Mouse (Mus musculus) midbrain, embryonic 16.5 days (tissue): ENCODE measurements around the gene Gm17409. TPM values are rescaled to one million over a fixed set of nuclear protein-coding genes. Genes with fewer than 3 reads are reported as not detected.

Experiments
- ATAC-seq: fragments of 200-750 bp; cut with Nextera tagmentation; 2 replicates; pipeline ENCODE4 v1.8.0; 2017; ENCODE audit warnings: moderate TSS enrichment
- H3K27ac ChIP-seq: fragments of 300-500 bp; sonication (generic); 2 replicates; pipeline ENCODE4 v1.5.1; 2014; ENCODE audit warnings: mild to moderate bottlenecking, low read length, mixed read lengths
- H3K27me3 ChIP-seq: fragments of 300-500 bp; sonication (generic); 2 replicates; pipeline ENCODE4 v1.6.1; 2014; ENCODE audit warnings: low read depth, low read length, mixed read lengths; ENCODE audit not compliant: control insufficient read depth, insufficient read depth
- H3K36me3 ChIP-seq: fragments of 300-500 bp; sonication (generic); 2 replicates; pipeline ENCODE4 v1.6.1; 2014; ENCODE audit warnings: mild to moderate bottlenecking, low read length, moderate library complexity, mixed read lengths; ENCODE audit not compliant: control insufficient read depth, insufficient read depth
- H3K4me1 ChIP-seq: fragments of 300-500 bp; sonication (generic); 2 replicates; pipeline ENCODE4 v1.6.1; 2014; ENCODE audit warnings: mild to moderate bottlenecking, low read length, mixed read lengths; ENCODE audit not compliant: control insufficient read depth, insufficient read depth
- H3K4me2 ChIP-seq: fragments of 300-500 bp; sonication (generic); 2 replicates; pipeline ENCODE4 v1.6.1; 2014; ENCODE audit warnings: mild to moderate bottlenecking, low read length, mixed read lengths
- H3K4me3 ChIP-seq: fragments of 300-500 bp; sonication (generic); 2 replicates; pipeline ENCODE4 v1.5.1; 2014; ENCODE audit warnings: low read depth, mild to moderate bottlenecking, low read length, moderate library complexity, mixed read lengths
- H3K9ac ChIP-seq: fragments of 300-500 bp; sonication (generic); 2 replicates; pipeline ENCODE4 v1.6.1; 2014; ENCODE audit warnings: low read depth, low read length, mixed read lengths
- H3K9me3 ChIP-seq: fragments of 300-500 bp; sonication (generic); replicated peaks from 2 replicates; pipeline ENCODE4 v1.6.1; 2014; ENCODE audit warnings: mild to moderate bottlenecking, low read length, mixed read lengths; ENCODE audit not compliant: control insufficient read depth, poor library complexity, severe bottlenecking
- WGBS: fragments of 180-500 bp; shearing (Covaris S2); extraction: QIAGEN DNeasy Blood & Tissue Kit; methylation state at CpG from one replicate; pipeline ENCODE4 v1.1.7; 2014; 5-methylcytosine and 5-hydroxymethylcytosine counted together
- polyA plus RNA-seq: library from polyadenylated mRNA; unstranded; fragments of >200 nt; fragmentation: Nextera tagmentation; extraction: Ambion mirVana; gene quantifications from 2 replicates; pipeline ENCODE4 v1.2.1, GENCODE M21; 2015

The Gm17409 gene
- polyA plus RNA-seq, 1 experiment from 2014 or later = not detected

- Histone ChIP-seq H3K36me3 (no peaks in the 10 kb centered on the region), H3K9ac (no peak overlapping the region), H3K4me1 (peaks cover 10% of the 10 kb centered on the region), H3K4me3 (no peak overlapping the region), H3K27me3 (no peaks in the 10 kb centered on the region), H3K4me2 (no peak overlapping the region), H3K27ac (no peak overlapping the region), H3K9me3 (no peaks in the 10 kb centered on the region)
- no peak for ATAC-seq
- 96% methylated on average over 8 of the region's 8 CpGs for WGBS
These were observed 18.5 kb downstream of the Gm17409 start for GRCm38 (mm10) chr2:58488404-58488803.

DNA sequence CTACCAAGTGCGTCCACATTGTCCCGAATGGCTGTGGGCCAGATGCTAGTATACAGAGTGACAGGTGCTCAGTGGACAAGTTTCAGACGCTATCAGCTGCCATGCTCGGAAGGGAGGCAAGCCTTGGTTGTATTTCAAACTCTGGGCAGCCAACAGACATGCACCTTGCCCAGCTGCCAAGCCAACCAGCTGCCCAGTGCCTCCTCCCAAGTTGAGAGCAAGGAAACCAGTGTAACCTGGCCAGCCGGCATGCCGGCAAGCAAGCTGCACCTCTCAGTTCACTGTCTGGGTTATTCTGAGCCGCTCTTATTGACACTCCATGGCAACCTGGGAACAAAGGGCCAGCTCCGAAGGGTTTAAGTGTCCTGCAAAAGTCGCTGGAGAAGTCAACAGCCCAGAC, 19.4 kb downstream of the Gm17409 start:
- Histone ChIP-seq H3K9ac (no peak overlapping the region), H3K4me2 (no peak overlapping the region), H3K27ac (no peak overlapping the region), H3K27me3 (no peaks in the 10 kb centered on the region), H3K36me3 (no peaks in the 10 kb centered on the region), H3K4me3 (no peak overlapping the region), H3K9me3 (no peaks in the 10 kb centered on the region), H3K4me1 (peaks cover 8% of the 10 kb centered on the region)
- ATAC-seq = no peak
- 83% methylated on average over 9 of the region's 9 CpGs for WGBS

DNA sequence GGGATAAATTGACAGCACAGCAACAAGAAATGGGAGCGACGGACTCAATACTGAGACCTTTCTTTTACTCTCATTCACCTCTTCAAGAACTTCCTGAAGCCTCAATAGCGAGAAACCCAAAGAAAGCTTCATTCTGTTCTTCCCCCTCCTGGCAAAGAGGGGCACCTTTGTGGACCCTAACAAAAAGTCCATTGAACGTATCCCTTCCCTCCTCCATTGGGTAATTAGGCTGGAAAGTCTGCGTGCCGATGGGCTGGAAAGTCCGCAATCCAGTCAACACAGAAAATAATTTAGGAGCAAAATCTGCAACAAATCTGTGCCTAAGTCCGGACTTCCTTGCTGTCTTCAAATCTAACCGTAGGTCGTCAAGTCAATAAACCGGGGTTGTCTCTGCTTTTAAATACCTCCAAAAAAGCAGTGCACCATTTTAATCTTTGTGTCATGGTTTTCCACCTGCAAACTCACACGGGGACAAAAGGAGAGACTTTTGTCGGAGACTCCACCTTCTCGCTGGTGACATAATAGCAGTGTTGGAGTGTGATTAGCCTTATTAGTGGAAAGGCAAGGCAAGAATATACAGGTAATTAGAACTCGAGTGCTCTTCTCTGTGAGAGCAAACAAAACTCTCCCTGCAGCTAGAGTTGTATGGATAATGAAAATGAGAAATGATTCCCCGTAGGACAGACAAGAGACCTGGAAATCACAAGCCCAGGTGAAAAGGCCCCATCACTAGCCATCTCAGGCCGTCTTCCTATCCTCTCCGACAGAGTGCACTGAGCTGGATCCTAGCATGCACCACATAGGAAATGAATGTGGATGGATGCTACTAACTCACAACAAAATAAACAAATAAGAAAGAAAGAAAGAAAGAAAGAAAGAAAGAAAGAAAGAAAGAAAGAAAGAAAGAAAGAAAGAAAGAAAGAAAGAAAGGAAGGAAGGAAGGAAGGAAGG, 24.0 kb downstream of the Gm17409 start:
- 65% methylated on average over 18 of the region's 18 CpGs for WGBS
- H3K27me3 ChIP-seq = no peaks in the 10 kb centered on the region
- H3K4me3 ChIP-seq = no peak overlapping the region
- no peaks in the 10 kb centered on the region for H3K4me1 ChIP-seq
- no peak overlapping the region for H3K9ac ChIP-seq
- H3K27ac ChIP-seq = no peak overlapping the region
- ATAC-seq = no peak
- no peaks in the 10 kb centered on the region; the same call in 1 of the 2 replicates for H3K36me3 ChIP-seq
- H3K9me3 ChIP-seq = no peaks in the 10 kb centered on the region
- H3K4me2 ChIP-seq = no peak overlapping the region

DNA sequence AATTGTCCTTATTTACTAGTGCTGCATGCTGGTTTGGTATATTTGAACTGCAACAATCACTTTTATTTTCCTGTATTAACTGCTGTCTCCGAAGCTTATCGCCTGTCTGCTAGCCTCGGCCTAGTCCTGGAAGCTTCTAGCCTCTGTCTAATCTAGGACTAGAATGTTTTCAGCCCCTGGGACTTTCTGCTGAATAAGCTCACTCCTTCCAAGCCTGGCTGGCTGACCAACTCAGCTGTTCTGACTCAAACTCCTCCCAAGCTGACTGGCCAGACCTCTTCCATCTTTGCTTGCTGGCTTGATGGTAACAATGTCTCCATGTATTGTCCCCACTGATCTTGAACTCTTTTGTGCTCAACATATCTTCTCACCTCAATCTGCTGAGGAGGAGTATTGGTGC, 25.4 kb downstream of the Gm17409 start:
- no peak for ATAC-seq
- no peaks in the 10 kb centered on the region for H3K4me1 ChIP-seq
- no peaks in the 10 kb centered on the region; the same call in 1 of the 2 replicates for H3K36me3 ChIP-seq
- H3K27me3 ChIP-seq = no peaks in the 10 kb centered on the region
- H3K9me3 ChIP-seq = no peaks in the 10 kb centered on the region
- H3K4me3 ChIP-seq = no peak overlapping the region
- 87% methylated on average over 3 of the region's 3 CpGs for WGBS
- H3K9ac ChIP-seq = no peak overlapping the region
- H3K27ac ChIP-seq = no peak overlapping the region
- H3K4me2 ChIP-seq = no peak overlapping the region

DNA sequence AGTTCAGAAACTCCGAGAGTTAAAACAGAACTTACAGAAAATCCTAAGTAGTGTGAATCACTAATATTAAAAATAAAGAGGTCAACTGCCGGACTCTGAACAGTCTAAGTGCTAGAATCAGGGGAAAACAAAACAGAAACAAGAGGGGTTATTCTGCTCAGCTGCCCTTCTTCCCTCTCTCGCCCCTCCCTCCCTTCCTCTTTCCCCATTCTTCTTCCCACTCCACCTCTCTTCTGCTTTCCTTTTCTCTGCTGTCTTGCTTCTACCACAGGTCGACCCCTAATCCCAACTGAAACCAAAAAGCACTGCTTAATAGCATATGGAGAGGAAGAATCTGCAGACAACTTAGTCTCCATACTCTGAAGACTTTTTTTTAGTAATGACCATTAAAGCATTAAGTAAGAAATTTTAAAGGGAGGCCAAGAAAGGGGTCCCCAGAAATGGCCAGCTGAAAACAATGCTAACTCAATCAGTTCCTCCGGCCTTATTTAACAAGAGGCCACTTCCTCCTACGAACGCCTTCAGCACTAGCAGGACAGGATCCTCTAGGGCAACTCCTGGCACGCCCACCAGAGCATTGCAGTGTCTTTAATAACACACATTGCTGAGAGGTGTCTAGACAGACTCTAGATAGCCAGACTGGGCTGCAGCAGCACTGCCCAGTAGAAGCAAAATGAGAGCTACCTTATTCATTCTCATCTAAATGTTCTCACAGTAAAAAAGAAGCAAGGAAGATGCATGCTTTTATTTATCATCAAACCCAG, 26.9 kb downstream of the Gm17409 start:
- Histone ChIP-seq H3K9me3 (no peaks in the 10 kb centered on the region), H3K27me3 (no peaks in the 10 kb centered on the region), H3K9ac (no peak overlapping the region), H3K27ac (no peak overlapping the region), H3K4me2 (no peak overlapping the region), H3K4me3 (no peak overlapping the region), H3K4me1 (no peaks in the 10 kb centered on the region), H3K36me3 (no peaks in the 10 kb centered on the region; the same call in 1 of the 2 replicates)
- ATAC-seq = no peak
- 79% methylated on average over 8 of the region's 8 CpGs for WGBS

GRCm38 (mm10) chr2:58505306-58506090, 35.6 kb downstream of the Gm17409 start:
- no peak for ATAC-seq

GRCm38 (mm10) chr2:58510192-58510591, 40.3 kb downstream of the Gm17409 start:
- Histone ChIP-seq H3K27me3 (no peaks in the 10 kb centered on the region), H3K9me3 (no peaks in the 10 kb centered on the region), H3K4me1 (no peaks in the 10 kb centered on the region), H3K9ac (no peak overlapping the region), H3K27ac (no peak overlapping the region), H3K4me3 (no peak overlapping the region), H3K4me2 (no peak overlapping the region), H3K36me3 (no peaks in the 10 kb centered on the region)
- WGBS = 75% methylated on average over 8 of the region's 8 CpGs
- ATAC-seq = no peak

More at GRCm38 (mm10) chr2:58505306-58506090, 35.6 kb downstream of the Gm17409 start:
- Histone ChIP-seq H3K4me2 (no peak overlapping the region), H3K4me1 (no peaks in the 10 kb centered on the region), H3K27me3 (no peaks in the 10 kb centered on the region), H3K9ac (no peak overlapping the region), H3K4me3 (no peak overlapping the region), H3K36me3 (no peaks in the 10 kb centered on the region), H3K27ac (no peak overlapping the region), H3K9me3 (no peaks in the 10 kb centered on the region)
- 84% methylated on average over 9 of the region's 9 CpGs for WGBS

DNA sequence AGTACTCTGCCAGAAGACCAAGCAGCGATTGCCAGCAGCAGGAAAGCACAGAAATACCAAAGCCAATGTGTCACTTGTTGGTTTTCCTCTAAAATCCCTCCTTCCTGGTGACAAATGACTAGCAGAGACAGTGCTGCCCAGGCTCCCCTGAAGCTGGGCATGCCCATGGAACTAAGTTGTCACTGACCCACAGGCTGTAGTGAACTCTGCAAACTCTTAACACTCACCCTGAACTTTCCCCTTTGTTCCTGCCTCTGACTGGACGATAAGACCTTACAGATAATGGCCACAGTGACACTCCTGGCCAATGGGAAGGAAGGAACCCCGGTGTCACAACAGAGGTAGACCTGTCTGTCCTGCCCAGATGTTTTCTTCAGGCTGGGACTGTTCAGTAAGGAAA, 43.3 kb downstream of the Gm17409 start:
- 84% methylated on average over 3 of the region's 3 CpGs for WGBS
- no peak for ATAC-seq
- Histone ChIP-seq H3K27me3 (no peaks in the 10 kb centered on the region), H3K4me1 (peaks cover 5% of the 10 kb centered on the region; the same call in 1 of the 2 replicates), H3K4me2 (no peak overlapping the region), H3K9me3 (no peaks in the 10 kb centered on the region), H3K4me3 (no peak overlapping the region), H3K36me3 (no peaks in the 10 kb centered on the region), H3K27ac (no peak overlapping the region), H3K9ac (no peak overlapping the region)
